Mouse (Mus musculus) ES-Bruce4 (cell line): Measurements from ENCODE around the gene Atad5.

Experiments used
- EP300 ChIP-seq: IDR thresholded peaks from 2 replicates; pipeline ENCODE4 v1.6.1; 2011; ENCODE audit warnings: low read depth, low read length; ENCODE audit not compliant: insufficient read depth
- POLR2A ChIP-seq: IDR thresholded peaks from one replicate; pipeline ENCODE4 v1.8.1; 2011; ENCODE audit warnings: low read length; ENCODE audit not compliant: insufficient read depth

- TF ChIP-seq POLR2A = no peak
- TF ChIP-seq EP300 = no peak
These were observed 45.8 kb upstream of the Atad5 start for GRCm38 (mm10) chr11:80043419-80043817.
